Mouse (Mus musculus): ENCODE measurements around the gene Sephs2.

The Sephs2 gene

GRCm38 (mm10) chr7:127273925-127274789 lies at the start of gene Sephs2:
Gene Sephs2, minus strand, starts transcription at chr7:127274055.
- DNase-seq (ENCODE audit: extremely low read depth, insufficient read length, low spot score): peak; percentile 86

- DNase-seq (ENCODE audit: extremely low read depth, insufficient read length, low spot score): no peak
Observed at GRCm38 (mm10) chr7:127322085-127322484, 48.2 kb upstream of the Sephs2 start.

GRCm38 (mm10) chr7:127321106-127321505 lies 47.3 kb upstream of the Sephs2 start:
- DNase-seq (ENCODE audit: extremely low read depth, insufficient read length, low spot score): no peak

- DNase-seq (ENCODE audit: extremely low read depth, insufficient read length, low spot score): peak; percentile 43
Observed at GRCm38 (mm10) chr7:127313912-127314311, 40.1 kb upstream of the Sephs2 start.

- DNase-seq (ENCODE audit: extremely low read depth, insufficient read length, low spot score): no peak
Observed at GRCm38 (mm10) chr7:127309951-127310350, 36.1 kb upstream of the Sephs2 start.

- no peak for DNase-seq (ENCODE audit: extremely low read depth, insufficient read length, low spot score)
Observed at GRCm38 (mm10) chr7:127308887-127309286, 35.0 kb upstream of the Sephs2 start.

GRCm38 (mm10) chr7:127308431-127308830 lies 34.6 kb upstream of the Sephs2 start:
- no peak for DNase-seq (ENCODE audit: extremely low read depth, insufficient read length, low spot score)

- no peak for DNase-seq (ENCODE audit: extremely low read depth, insufficient read length, low spot score)
Observed at GRCm38 (mm10) chr7:127297586-127298193, 23.8 kb upstream of the Sephs2 start.

- no peak for DNase-seq (ENCODE audit: extremely low read depth, insufficient read length, low spot score)
Observed at GRCm38 (mm10) chr7:127296786-127297555, 23.1 kb upstream of the Sephs2 start.

GRCm38 (mm10) chr7:127296098-127296497 lies 22.2 kb upstream of the Sephs2 start, which contains the start of gene Itgal:
Gene Itgal, plus strand, starts transcription at chr7:127296260.
- no peak for DNase-seq (ENCODE audit: extremely low read depth, insufficient read length, low spot score)

- DNase-seq (ENCODE audit: extremely low read depth, insufficient read length, low spot score): no peak
Observed at GRCm38 (mm10) chr7:127290142-127290541, 16.3 kb upstream of the Sephs2 start.

GRCm38 (mm10) chr7:127289306-127289705 lies 15.5 kb upstream of the Sephs2 start:
- no peak for DNase-seq (ENCODE audit: extremely low read depth, insufficient read length, low spot score)

- DNase-seq (ENCODE audit: extremely low read depth, insufficient read length, low spot score): no peak
Observed at GRCm38 (mm10) chr7:127287940-127288339, 14.1 kb upstream of the Sephs2 start.

- no peak for DNase-seq (ENCODE audit: extremely low read depth, insufficient read length, low spot score)
Observed at GRCm38 (mm10) chr7:127285154-127285553, 11.3 kb upstream of the Sephs2 start.

GRCm38 (mm10) chr7:127282190-127282589 lies 8.3 kb upstream of the Sephs2 start:
- DNase-seq (ENCODE audit: extremely low read depth, insufficient read length, low spot score): no peak

GRCm38 (mm10) chr7:127281114-127281513 lies 7.3 kb upstream of the Sephs2 start:
- DNase-seq (ENCODE audit: extremely low read depth, insufficient read length, low spot score): no peak

GRCm38 (mm10) chr7:127280092-127280491 lies 6.2 kb upstream of the Sephs2 start:
- no peak for DNase-seq (ENCODE audit: extremely low read depth, insufficient read length, low spot score)

GRCm38 (mm10) chr7:127278311-127278710 lies 4.5 kb upstream of the Sephs2 start:
- DNase-seq (ENCODE audit: extremely low read depth, insufficient read length, low spot score): peak; percentile 35

GRCm38 (mm10) chr7:127276519-127276961 lies 2.7 kb upstream of the Sephs2 start:
- DNase-seq (ENCODE audit: extremely low read depth, insufficient read length, low spot score): no peak

- no peak for DNase-seq (ENCODE audit: extremely low read depth, insufficient read length, low spot score)
Observed at GRCm38 (mm10) chr7:127273118-127273923, 534 bp downstream of the Sephs2 start.
